Mouse (Mus musculus): ENCODE measurements around the gene 1700025F22Rik.

- TF ChIP-seq CTCF (IDR thresholded peaks at IDR 0.05; ENCODE audit: low read depth, low read length), result no peak
- TF ChIP-seq POLR2A (IDR thresholded peaks at IDR 0.05; ENCODE audit: extremely low read depth, insufficient read depth, low read length), result no peak
Observed at GRCm38 (mm10) chr19:11134852-11135251, 30.3 kb downstream of the 1700025F22Rik start.

All from liver, adult 2 months (tissue).